Mouse (Mus musculus) erythroblast, adult 5-6 weeks (primary cell): ENCODE data around the gene Sncb. TPM values are rescaled to one million over a fixed set of nuclear protein-coding genes. Genes with fewer than 3 reads are reported as not detected.

ENCODE experiments used
- total RNA-seq, 2 experiments: library from RNA; stranded (forward) in 1 of 2; stranded (reverse) in 1 of 2; fragments of 150-400 nt in 1 of 2; fragments of 200-764, 138-1000 nt in 1 of 2; gene quantifications; 2 replicates each; pipeline versions ENCODE4 v1.2.3 to v1.2.4; 2015 to 2017; ENCODE audit warnings: low replicate concordance in 2 of 2

The Sncb gene
- total RNA-seq, 2 experiments from 2014 or later, result not detected

Other genes starting within 250 kb of the Sncb start
- gene 4833439L19Rik, start 201.2 kb downstream of the Sncb start, total RNA-seq (2015; ENCODE audit: low replicate concordance), result 27.0 and 28.1 TPM in 2 replicates
- gene 4833439L19Rik, start 201.2 kb downstream of the Sncb start, total RNA-seq (2017; ENCODE audit: low replicate concordance), result 24.6 and 37.1 TPM in 2 replicates
- gene Arl10, start 191.6 kb downstream of the Sncb start, total RNA-seq (2015; ENCODE audit: low replicate concordance), result 1.3 and 2.9 TPM in 2 replicates
- 0.51 TPM in 1 of 2 replicates, not detected in the other for gene Arl10, start 191.6 kb downstream of the Sncb start, total RNA-seq (2017; ENCODE audit: low replicate concordance)
- gene Nop16, start 176.5 kb downstream of the Sncb start, total RNA-seq (2015; ENCODE audit: low replicate concordance), result 13.6 and 13.8 TPM in 2 replicates
- gene Nop16, start 176.5 kb downstream of the Sncb start, total RNA-seq (2017; ENCODE audit: low replicate concordance), result 6.3 and 12.1 TPM in 2 replicates
- 32.1 and 54.3 TPM in 2 replicates for gene Higd2a, start 176.4 kb downstream of the Sncb start, total RNA-seq (2015; ENCODE audit: low replicate concordance)
- 8.4 and 17.1 TPM in 2 replicates for gene Higd2a, start 176.4 kb downstream of the Sncb start, total RNA-seq (2017; ENCODE audit: low replicate concordance)
- gene Cltb, start 155.3 kb downstream of the Sncb start, total RNA-seq (2015; ENCODE audit: low replicate concordance), result 0.96 TPM in 1 of 2 replicates, not detected in the other
- 3.7 and 10.0 TPM in 2 replicates for gene Cltb, start 155.3 kb downstream of the Sncb start, total RNA-seq (2017; ENCODE audit: low replicate concordance)
- 14.6 and 35.7 TPM in 2 replicates for gene Faf2, start 144.8 kb downstream of the Sncb start, total RNA-seq (2015; ENCODE audit: low replicate concordance)
- gene Faf2, start 144.8 kb downstream of the Sncb start, total RNA-seq (2017; ENCODE audit: low replicate concordance), result 15.3 and 18.4 TPM in 2 replicates
- 31.3 and 33.0 TPM in 2 replicates for gene Rnf44, start 72.7 kb downstream of the Sncb start, total RNA-seq (2015; ENCODE audit: low replicate concordance)
- 9.9 and 30.5 TPM in 2 replicates for gene Rnf44, start 72.7 kb downstream of the Sncb start, total RNA-seq (2017; ENCODE audit: low replicate concordance)
- gene Cdhr2, start 65.1 kb downstream of the Sncb start, total RNA-seq (2015; ENCODE audit: low replicate concordance), result not detected in 2 replicates
- gene Cdhr2, start 65.1 kb downstream of the Sncb start, total RNA-seq (2017; ENCODE audit: low replicate concordance), result not detected in 2 replicates
- not detected in 2 replicates for gene Gprin1, start 16.7 kb downstream of the Sncb start, total RNA-seq (2015; ENCODE audit: low replicate concordance)
- not detected in 2 replicates for gene Gprin1, start 16.7 kb downstream of the Sncb start, total RNA-seq (2017; ENCODE audit: low replicate concordance)
- gene Eif4e1b, start 17.4 kb upstream of the Sncb start, total RNA-seq (2015; ENCODE audit: low replicate concordance), result not detected in 2 replicates
- not detected in 2 replicates for gene Eif4e1b, start 17.4 kb upstream of the Sncb start, total RNA-seq (2017; ENCODE audit: low replicate concordance)
- gene Tspan17, start 22.8 kb upstream of the Sncb start, total RNA-seq (2015; ENCODE audit: low replicate concordance), result 2.5 TPM in 1 of 2 replicates, not detected in the other
- gene Tspan17, start 22.8 kb upstream of the Sncb start, total RNA-seq (2017; ENCODE audit: low replicate concordance), result 1.0 TPM in 1 of 2 replicates, not detected in the other
- gene Unc5a, start 182.8 kb upstream of the Sncb start, total RNA-seq (2015; ENCODE audit: low replicate concordance), result 1.9 and 10.8 TPM in 2 replicates
- gene Unc5a, start 182.8 kb upstream of the Sncb start, total RNA-seq (2017; ENCODE audit: low replicate concordance), result 0.77 and 3.8 TPM in 2 replicates